Mouse (Mus musculus) ES-Bruce4 (cell line): ENCODE results near the gene Zfp503.

Experiments
- CTCF ChIP-seq: IDR thresholded peaks from one replicate; pipeline ENCODE4 v1.8.1; 2011; ENCODE audit warnings: low read depth, low read length
- POLR2A ChIP-seq: IDR thresholded peaks from one replicate; pipeline ENCODE4 v1.8.1; 2011; ENCODE audit warnings: low read length; ENCODE audit not compliant: insufficient read depth

DNA sequence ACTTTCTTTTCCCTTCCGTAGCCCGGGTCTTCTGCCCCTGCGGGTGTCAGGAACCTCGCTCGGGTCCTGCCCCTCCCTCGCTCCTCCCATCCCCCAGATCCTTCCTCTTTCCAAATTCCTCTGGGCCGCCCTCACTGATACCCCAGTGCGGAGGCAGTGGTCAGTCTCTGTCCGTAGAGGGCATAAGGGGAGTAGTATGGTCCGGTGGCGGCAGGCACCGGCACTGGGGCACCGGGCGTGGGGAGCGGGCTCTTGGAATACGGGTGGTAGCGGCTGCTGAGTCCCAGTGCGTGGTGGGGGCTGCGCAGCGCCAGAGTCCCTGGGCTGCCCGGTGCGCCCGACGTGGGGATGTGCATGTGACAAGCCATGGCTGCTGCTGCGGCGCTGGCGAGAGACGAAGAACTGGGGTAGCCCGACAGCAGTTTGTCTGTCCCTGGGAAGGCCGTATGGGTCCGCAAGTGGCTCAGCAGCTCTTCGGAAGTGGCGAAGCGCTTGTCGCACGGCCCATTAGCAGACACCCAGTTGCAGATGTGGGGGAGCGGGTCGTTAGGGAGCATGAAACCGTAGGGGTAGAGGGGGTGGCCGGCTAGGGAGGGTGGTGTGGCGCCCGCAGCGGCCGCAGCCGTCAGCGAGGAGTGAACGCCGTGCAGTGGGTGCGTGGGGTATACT is 4.5 kb downstream of the Zfp503 start:
- TF ChIP-seq CTCF (no peak), POLR2A (no peak)
